Mouse (Mus musculus) lung, embryonic 14.5 days (tissue): ENCODE measurements around the gene Cox4i1. TPM values are rescaled to one million over a fixed set of nuclear protein-coding genes. Genes with fewer than 3 reads are reported as not detected.

ENCODE experiments used
- ATAC-seq: fragments of 200-750 bp; cut with Nextera tagmentation; 2 replicates; pipeline ENCODE4 v1.8.0; 2017; ENCODE audit warnings: mild to moderate bottlenecking, moderate TSS enrichment, moderate library complexity; ENCODE audit not compliant: insufficient read depth
- DNase-seq: peaks from one replicate; pipeline ENCODE4 v3.0.0-alpha.2; 2015
- H3K27ac ChIP-seq: fragments of 300-500 bp; sonication (generic); 2 replicates; pipeline ENCODE4 v1.5.1; 2014; ENCODE audit warnings: low read depth, mild to moderate bottlenecking, moderate library complexity
- H3K27me3 ChIP-seq: fragments of 300-500 bp; sonication (generic); 2 replicates; pipeline ENCODE4 v1.6.1; 2014; ENCODE audit warnings: low read length, control low read depth; ENCODE audit not compliant: insufficient read depth
- H3K36me3 ChIP-seq: fragments of 300-500 bp; sonication (generic); 2 replicates; pipeline ENCODE4 v1.6.1; 2014; ENCODE audit warnings: control low read depth; ENCODE audit not compliant: insufficient read depth
- H3K4me1 ChIP-seq: fragments of 300-500 bp; sonication (generic); 2 replicates; pipeline ENCODE4 v1.6.1; 2014; ENCODE audit warnings: antibody characterized with exemption, control low read depth; ENCODE audit not compliant: insufficient read depth
- H3K4me2 ChIP-seq: fragments of 300-500 bp; sonication (generic); 2 replicates; pipeline ENCODE4 v1.6.1; 2014; ENCODE audit warnings: mild to moderate bottlenecking
- H3K4me3 ChIP-seq: fragments of 300-500 bp; sonication (generic); 2 replicates; pipeline ENCODE4 v1.5.1; 2014; ENCODE audit warnings: low read depth, low read length
- H3K9ac ChIP-seq: fragments of 300-500 bp; sonication (generic); 2 replicates; pipeline ENCODE4 v1.6.1; 2014
- H3K9me3 ChIP-seq: fragments of 300-500 bp; sonication (generic); 2 replicates; pipeline ENCODE4 v1.6.1; 2016; ENCODE audit warnings: low read depth, low read length, control low read depth
- CTCF ChIP-seq: IDR thresholded peaks from 2 replicates; pipeline ENCODE4 v1.5.1; 2016; ENCODE audit warnings: antibody characterized with exemption, low read depth
- WGBS: fragments of 180-500 bp; shearing (Covaris S2); extraction: QIAGEN DNeasy Blood & Tissue Kit; methylation state at CpG from one replicate; pipeline ENCODE4 v1.1.7; 2014; 5-methylcytosine and 5-hydroxymethylcytosine counted together
- polyA plus RNA-seq: library from polyadenylated mRNA; unstranded; fragments of >200 nt; fragmentation: Nextera tagmentation; extraction: Ambion mirVana; gene quantifications from 2 replicates; pipeline ENCODE4 v1.2.1, GENCODE M21; 2014

Gene Cox4i1
- polyA plus RNA-seq, 1 experiment from 2014 or later = 941 TPM

- ATAC-seq (no peak), DNase-seq (no peak)
- Histone ChIP-seq H3K9me3 (no peaks in the 10 kb centered on the region), H3K27ac (no peak overlapping the region), H3K9ac (no peak overlapping the region), H3K4me2 (no peak overlapping the region), H3K4me3 (no peak overlapping the region), H3K4me1 (no peaks in the 10 kb centered on the region), H3K36me3 (no peaks in the 10 kb centered on the region), H3K27me3 (no peaks in the 10 kb centered on the region)
- WGBS = 71% methylated on average over 15 of the region's 15 CpGs
- no peak for TF ChIP-seq CTCF
Measured at GRCm38 (mm10) chr8:120715996-120716680, 48.1 kb downstream of the Cox4i1 start.

GRCm38 (mm10) chr8:120719586-120720236 is 51.7 kb downstream of the Cox4i1 start:
- no peak for ATAC-seq
- Histone ChIP-seq H3K4me1 (no peaks in the 10 kb centered on the region), H3K9ac (no peak overlapping the region), H3K4me2 (no peak overlapping the region), H3K27ac (no peak overlapping the region), H3K4me3 (no peak overlapping the region), H3K36me3 (no peaks in the 10 kb centered on the region), H3K9me3 (no peaks in the 10 kb centered on the region), H3K27me3 (no peaks in the 10 kb centered on the region)
- no peak for TF ChIP-seq CTCF
- no peak for DNase-seq
- WGBS = 47% methylated on average over 19 of the region's 19 CpGs

GRCm38 (mm10) chr8:120723025-120723424 is 55.0 kb downstream of the Cox4i1 start:
- DNase-seq = no peak
- peak; percentile 49 for TF ChIP-seq CTCF
- Histone ChIP-seq H3K4me1 (no peaks in the 10 kb centered on the region), H3K4me3 (no peak overlapping the region), H3K9ac (no peak overlapping the region), H3K27me3 (no peaks in the 10 kb centered on the region), H3K4me2 (no peak overlapping the region), H3K36me3 (no peaks in the 10 kb centered on the region), H3K27ac (no peak overlapping the region), H3K9me3 (no peaks in the 10 kb centered on the region)
- ATAC-seq = no peak
- WGBS = 64% methylated on average over 6 of the region's 6 CpGs

Other genes with a start within 250 kb of the Cox4i1 start
- gene Gins2, start 78.9 kb upstream of the Cox4i1 start, polyA plus RNA-seq = 131 and 139 TPM in 2 replicates
- gene 1190005I06Rik, start 20.6 kb upstream of the Cox4i1 start, polyA plus RNA-seq = 3.1 and 5.1 TPM in 2 replicates
- gene Gm27021, start 143 bp upstream of the Cox4i1 start, polyA plus RNA-seq = 2.6 and 5.0 TPM in 2 replicates
- 289 and 315 TPM in 2 replicates for gene Emc8, start 351 bp downstream of the Cox4i1 start, polyA plus RNA-seq
- 8.5 and 10.1 TPM in 2 replicates for gene Irf8, start 68.1 kb downstream of the Cox4i1 start, polyA plus RNA-seq